Mouse (Mus musculus) olfactory bulb, adult 2 months (tissue): ENCODE measurements around the gene Trim41. TPM values are rescaled to one million over a fixed set of nuclear protein-coding genes. Genes with fewer than 3 reads are reported as not detected.
A peak's percentile ranks its signal among the peaks of the same experiment; 100 is the strongest.
"Not testable (repeated sequence)": the region's sequence is repeated elsewhere in the genome, so short reads cannot be mapped to it uniquely, and the experiment has no call there.

ENCODE experiments used
- H3K27ac ChIP-seq: fragments of 200-500 bp; 2 replicates; pipeline ENCODE4 v1.5.1; 2012; ENCODE audit warnings: low read depth, low read length; ENCODE audit not compliant: insufficient read depth
- H3K4me1 ChIP-seq: fragments of 200-500 bp; 2 replicates; pipeline ENCODE4 v1.6.1; 2012; ENCODE audit warnings: low read length; ENCODE audit not compliant: control insufficient read depth, insufficient read depth
- H3K4me3 ChIP-seq: fragments of 200-500 bp; 2 replicates; pipeline ENCODE4 v1.5.1; 2012; ENCODE audit warnings: mild to moderate bottlenecking, low read depth, low read length, moderate library complexity; ENCODE audit not compliant: insufficient read depth
- CTCF ChIP-seq: fragments of 200-500 bp; IDR thresholded peaks from 2 replicates; pipeline ENCODE4 v1.5.1; 2012; ENCODE audit warnings: low read depth, mild to moderate bottlenecking, low read length, moderate library complexity; ENCODE audit not compliant: insufficient read depth
- POLR2A ChIP-seq: fragments of 200-500 bp; IDR thresholded peaks from 2 replicates; pipeline ENCODE4 v1.6.1; 2012; ENCODE audit warnings: mild to moderate bottlenecking, low read depth, low read length, moderate library complexity; ENCODE audit not compliant: insufficient read depth
- WGBS: fragments of 180-500 bp; shearing (Covaris S2); methylation state at CpG from one replicate; pipeline ENCODE4 v1.1.7; 2018; 5-methylcytosine and 5-hydroxymethylcytosine counted together
- polyA plus RNA-seq: library from polyadenylated mRNA; stranded (reverse); fragments of >200 nt; gene quantifications from 2 replicates; pipeline ENCODE4 v1.2.4, GENCODE M21; 2012; ENCODE audit warnings: low replicate concordance; ENCODE audit not compliant: missing spikeins, insufficient read depth, insufficient read length

Trim41 gene
- polyA plus RNA-seq, 1 experiment = not detected

DNA sequence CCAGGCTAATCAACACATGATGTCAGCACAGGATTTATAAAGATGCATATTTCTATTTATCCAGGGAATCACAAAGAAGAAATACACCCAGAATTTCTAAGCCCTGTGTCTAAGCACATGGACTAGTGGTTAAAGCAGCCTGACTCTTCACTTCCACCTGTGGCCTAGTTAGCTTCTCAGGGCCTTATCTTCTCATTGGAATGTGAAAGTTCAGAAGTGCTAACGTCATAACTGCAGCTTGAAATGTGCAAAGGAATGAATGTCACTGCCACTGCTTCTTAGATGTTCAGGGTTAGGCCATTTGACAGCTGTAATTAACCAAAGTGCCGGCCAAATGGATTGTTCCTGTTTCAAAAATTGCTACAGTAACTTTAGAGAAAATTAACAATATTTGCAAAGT lies 13.1 kb upstream of the Trim41 start:
- Histone ChIP-seq H3K27ac (no peak overlapping the region), H3K4me3 (no peak overlapping the region), H3K4me1 (peaks cover 3% of the 10 kb centered on the region)
- no peak for TF ChIP-seq POLR2A
- no peak for TF ChIP-seq CTCF
- WGBS = 90% methylated on average over 2 of the region's 2 CpGs

DNA sequence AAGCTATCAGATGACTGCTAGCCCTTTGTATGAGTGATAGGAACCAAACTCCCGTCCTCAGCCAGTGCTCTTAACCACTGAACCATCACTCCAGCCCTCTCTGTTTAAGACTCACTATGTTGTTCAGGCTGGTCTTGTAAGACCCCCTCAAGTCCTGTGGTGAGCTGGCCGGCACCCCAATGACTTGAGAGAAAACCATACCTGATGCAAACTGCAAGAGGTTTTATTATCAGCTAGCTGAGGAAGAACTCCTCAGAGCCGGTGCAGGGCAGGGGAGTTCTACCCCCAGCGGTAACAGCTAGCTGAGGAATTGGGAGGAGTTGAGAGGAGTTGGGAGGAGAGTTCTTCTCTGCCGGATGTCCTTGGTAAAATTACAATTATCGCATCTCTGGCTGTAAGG lies 10.8 kb upstream of the Trim41 start:
- WGBS = 51% methylated on average over 6 of the region's 6 CpGs
- peaks cover 14% of the 10 kb centered on the region for H3K4me1 ChIP-seq
- no peak overlapping the region for H3K27ac ChIP-seq
- TF ChIP-seq CTCF (no peak), POLR2A (no peak)
- H3K4me3 ChIP-seq = no peak overlapping the region

- Histone ChIP-seq H3K4me3 (peak overlapping the region; percentile 41), H3K4me1 (peaks cover 14% of the 10 kb centered on the region), H3K27ac (no peak overlapping the region)
- 1% methylated on average over 6 of the region's 6 CpGs for WGBS
- TF ChIP-seq CTCF (no peak), POLR2A (no peak)
Measured at GRCm38 (mm10) chr11:48826752-48827096, 9.6 kb upstream of the Trim41 start.

GRCm38 (mm10) chr11:48825979-48826751 lies 9.0 kb upstream of the Trim41 start, which contains the start of the genes Trim7 and Gm12184:
Trim7 (plus strand) TSS chr11:48826140.
Gm12184 (minus strand) TSS chr11:48826655.
- not testable (repeated sequence) for H3K27ac ChIP-seq
- Histone ChIP-seq H3K4me1 (peaks cover 14% of the 10 kb centered on the region), H3K4me3 (peak within 1 kb of the TSS; percentile 41)
- WGBS = 3% methylated on average over 75 of the region's 92 CpGs

DNA sequence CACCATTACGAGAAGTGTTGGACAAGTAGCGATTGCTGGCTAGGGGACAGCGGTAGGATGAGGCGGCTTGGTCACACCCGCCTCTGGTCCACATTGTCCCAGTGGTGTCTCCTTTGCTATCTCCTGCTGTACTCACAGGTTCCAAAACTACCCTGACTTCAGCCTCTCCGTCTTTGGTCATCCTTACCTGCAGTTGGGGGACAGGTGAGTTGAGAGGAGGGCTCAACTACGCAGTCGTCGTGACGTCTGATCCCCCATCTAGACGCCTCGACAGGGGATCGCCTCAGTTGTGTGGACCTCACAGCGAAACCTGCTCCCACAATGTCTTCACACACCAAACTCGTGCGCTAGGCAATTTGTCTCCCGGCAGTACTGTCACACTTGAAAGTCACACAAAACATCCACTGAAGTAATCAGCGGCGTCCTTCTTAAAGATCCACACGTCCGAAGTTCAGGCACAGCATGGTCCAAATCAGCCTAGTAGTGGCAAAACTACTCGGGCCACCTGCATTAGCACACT lies 7.2 kb upstream of the Trim41 start:
- Histone ChIP-seq H3K4me1 (peaks cover 14% of the 10 kb centered on the region), H3K4me3 (no peak overlapping the region), H3K27ac (no peak overlapping the region)
- WGBS = 14% methylated on average over 22 of the region's 22 CpGs
- TF ChIP-seq CTCF = no peak
- TF ChIP-seq POLR2A = no peak

- Histone ChIP-seq H3K4me1 (peaks cover 14% of the 10 kb centered on the region), H3K27ac (no peak overlapping the region), H3K4me3 (peak overlapping the region; percentile 4)
- WGBS = 2% methylated on average over 15 of the region's 15 CpGs
- no peak for TF ChIP-seq POLR2A
- no peak for TF ChIP-seq CTCF
Measured at GRCm38 (mm10) chr11:48823536-48823972, 6.4 kb upstream of the Trim41 start.

GRCm38 (mm10) chr11:48822768-48823512 lies 5.8 kb upstream of the Trim41 start:
- WGBS = 40% methylated on average over 14 of the region's 14 CpGs

GRCm38 (mm10) chr11:48821299-48821698 lies 4.1 kb upstream of the Trim41 start:
- peaks cover 13% of the 10 kb centered on the region for H3K4me1 ChIP-seq
- not testable (repeated sequence) for H3K27ac ChIP-seq, H3K4me3 ChIP-seq
- 89% methylated on average over 14 of the region's 14 CpGs for WGBS

More at GRCm38 (mm10) chr11:48822768-48823512, 5.8 kb upstream of the Trim41 start:
- no peak for TF ChIP-seq POLR2A
- TF ChIP-seq CTCF = no peak
- no peak overlapping the region for H3K27ac ChIP-seq
- H3K4me1 ChIP-seq = peaks cover 14% of the 10 kb centered on the region
- H3K4me3 ChIP-seq = no peak overlapping the region

GRCm38 (mm10) chr11:48820308-48820674 lies 3.1 kb upstream of the Trim41 start:
- H3K4me3 ChIP-seq = no peak overlapping the region
- H3K4me1 ChIP-seq = peaks cover 21% of the 10 kb centered on the region
- TF ChIP-seq CTCF (no peak), POLR2A (no peak)
- H3K27ac ChIP-seq = no peak overlapping the region
